Mouse (Mus musculus) CH12.LX (cell line): ENCODE data around the gene Fcmr. TPM values are rescaled to one million over a fixed set of nuclear protein-coding genes. Genes with fewer than 3 reads are reported as not detected.

Source experiments
- DNase-seq: peaks from one replicate; pipeline ENCODE4 v3.0.0-alpha.2; 2013; ENCODE audit errors: extremely low read depth
- H3K27ac ChIP-seq: 2 replicates; pipeline ENCODE4 v1.5.1; 2012; ENCODE audit warnings: low read depth, mild to moderate bottlenecking, control low read depth, moderate library complexity; ENCODE audit not compliant: insufficient read depth
- H3K27me3 ChIP-seq: replicated peaks from 2 replicates; pipeline ENCODE3; 2012; ENCODE audit warnings: inconsistent platforms
- H3K36me3 ChIP-seq, 2 experiments: replicated peaks in 1 of 2; 2 replicates each; pipeline versions ENCODE3 to v1.6.1; 2012; ENCODE audit warnings: inconsistent platforms in 1 of 2, low read length in 1 of 2, mild to moderate bottlenecking in 1 of 2, mixed read lengths in 1 of 2, moderate library complexity in 1 of 2; ENCODE audit not compliant: control insufficient read depth in 1 of 2, insufficient read depth in 1 of 2
- H3K4me1 ChIP-seq, 2 experiments: 2 replicates each; pipeline ENCODE4 v1.6.1; 2012; ENCODE audit warnings: inconsistent platforms in 1 of 2, moderate library complexity in 1 of 2; ENCODE audit not compliant: insufficient read depth in 2 of 2, control insufficient read depth in 1 of 2
- H3K4me2 ChIP-seq: 2 replicates; pipeline ENCODE4 v1.6.1; 2012; ENCODE audit warnings: low read depth, mild to moderate bottlenecking, control low read depth; ENCODE audit not compliant: poor library complexity, insufficient read depth, severe bottlenecking
- H3K4me3 ChIP-seq, 3 experiments: fragments of 150-350 bp in 1 of 3; sonication (generic) in 1 of 3; replicated peaks in 1 of 3; 2 replicates each; pipeline versions ENCODE3 to v1.5.1; 2011 to 2012; ENCODE audit warnings: low read depth in 2 of 3, low read length in 2 of 3, mild to moderate bottlenecking in 2 of 3, moderate library complexity in 2 of 3, control low read depth in 1 of 3, improper control_type of control experiment in 1 of 3, inconsistent platforms in 1 of 3, mixed read lengths in 1 of 3; ENCODE audit not compliant: poor library complexity in 1 of 3
- H3K79me2 ChIP-seq: replicated peaks from 2 replicates; pipeline ENCODE4 v1.6.1; 2012; ENCODE audit warnings: mild to moderate bottlenecking, moderate library complexity; ENCODE audit not compliant: control insufficient read depth, poor library complexity, insufficient read depth, severe bottlenecking; ENCODE audit errors: extremely low read depth
- H3K9ac ChIP-seq: 2 replicates; pipeline ENCODE4 v1.6.1; 2012; ENCODE audit warnings: low read depth, mild to moderate bottlenecking, control low read depth, moderate library complexity; ENCODE audit not compliant: insufficient read depth
- H3K9me3 ChIP-seq: replicated peaks from 2 replicates; pipeline ENCODE3; 2012; ENCODE audit warnings: low read length, inconsistent platforms, mixed read lengths
- BHLHE40 ChIP-seq: IDR thresholded peaks from 2 replicates; pipeline ENCODE4 v1.6.1; 2011; ENCODE audit warnings: mild to moderate bottlenecking, low read depth, low read length, improper control_type of control experiment
- CHD1 ChIP-seq: IDR thresholded peaks from 2 replicates; pipeline ENCODE4 v1.6.1; 2012; ENCODE audit warnings: low read depth, low read length, improper control_type of control experiment, inconsistent platforms
- CHD2 ChIP-seq: IDR thresholded peaks from 2 replicates; pipeline ENCODE4 v1.6.1; 2011; ENCODE audit warnings: low read length, improper control_type of control experiment
- CTCF ChIP-seq, 2 experiments: IDR thresholded peaks in 1 of 2; conservative IDR thresholded peaks in 1 of 2; 2 replicates each; pipeline ENCODE4 v1.5.1; 2011 to 2012; ENCODE audit warnings: low read depth in 2 of 2, low read length in 2 of 2, improper control_type of control experiment in 1 of 2, inconsistent platforms in 1 of 2, mild to moderate bottlenecking in 1 of 2, moderate library complexity in 1 of 2
- E2F4 ChIP-seq: IDR thresholded peaks from 2 replicates; pipeline ENCODE4 v1.6.1; 2011; ENCODE audit warnings: low read depth, low read length, improper control_type of control experiment; ENCODE audit not compliant: insufficient replicate concordance
- EP300 ChIP-seq: IDR thresholded peaks from 2 replicates; pipeline ENCODE4 v1.6.1; 2011; ENCODE audit warnings: low read length, improper control_type of control experiment
- GABPA ChIP-seq: IDR thresholded peaks from 2 replicates; pipeline ENCODE4 v1.6.1; 2012; ENCODE audit warnings: low read depth, low read length, improper control_type of control experiment, inconsistent platforms; ENCODE audit not compliant: insufficient replicate concordance
- HCFC1 ChIP-seq: IDR thresholded peaks from 2 replicates; pipeline ENCODE4 v1.6.1; 2012; ENCODE audit warnings: low read depth, mild to moderate bottlenecking, inconsistent platforms, low read length, improper control_type of control experiment
- JUN ChIP-seq: IDR thresholded peaks from 2 replicates; pipeline ENCODE4 v1.6.1; 2011; ENCODE audit warnings: low read depth, mild to moderate bottlenecking, low read length, improper control_type of control experiment, moderate library complexity; ENCODE audit not compliant: insufficient read depth
- JUND ChIP-seq: conservative IDR thresholded peaks from 2 replicates; pipeline ENCODE4 v1.6.1; 2011; ENCODE audit warnings: low read depth, low read length, improper control_type of control experiment
- KAT2A ChIP-seq: IDR thresholded peaks from 2 replicates; pipeline ENCODE4 v1.6.1; 2012; ENCODE audit warnings: low read length, improper control_type of control experiment, inconsistent platforms; ENCODE audit not compliant: insufficient replicate concordance
- MAFK ChIP-seq: IDR thresholded peaks from 2 replicates; pipeline ENCODE4 v1.6.1; 2011; ENCODE audit warnings: low read length, improper control_type of control experiment; ENCODE audit not compliant: insufficient replicate concordance
- MAX ChIP-seq: IDR thresholded peaks from 2 replicates; pipeline ENCODE4 v1.6.1; 2011; ENCODE audit warnings: low read length, improper control_type of control experiment
- MAZ ChIP-seq: IDR thresholded peaks from 2 replicates; pipeline ENCODE4 v1.6.1; 2012; ENCODE audit warnings: low read depth, mild to moderate bottlenecking, inconsistent platforms, low read length, improper control_type of control experiment, moderate library complexity
- MEF2A ChIP-seq: IDR thresholded peaks from 2 replicates; pipeline ENCODE4 v1.6.1; 2014; ENCODE audit warnings: low read depth, mild to moderate bottlenecking, inconsistent platforms, low read length, improper control_type of control experiment, borderline replicate concordance
- MYC ChIP-seq: IDR thresholded peaks from 2 replicates; pipeline ENCODE4 v1.6.1; 2011; ENCODE audit warnings: low read depth, mild to moderate bottlenecking, improper control_type of control experiment, low read length
- NELFE ChIP-seq: IDR thresholded peaks from 2 replicates; pipeline ENCODE4 v1.6.1; 2011; ENCODE audit warnings: low read depth, low read length, improper control_type of control experiment
- NRF1 ChIP-seq: IDR thresholded peaks from 2 replicates; pipeline ENCODE4 v1.6.1; 2014; ENCODE audit warnings: low read depth, mild to moderate bottlenecking, inconsistent platforms, low read length, improper control_type of control experiment, moderate library complexity
- POLR2AphosphoS2 ChIP-seq: IDR thresholded peaks from 2 replicates; pipeline ENCODE4 v1.6.1; 2011; ENCODE audit warnings: low read depth, low read length, improper control_type of control experiment
- RAD21 ChIP-seq: IDR thresholded peaks from 2 replicates; pipeline ENCODE4 v1.6.1; 2011; ENCODE audit warnings: low read depth, mild to moderate bottlenecking, low read length, improper control_type of control experiment, moderate library complexity
- SIN3A ChIP-seq: IDR thresholded peaks from 2 replicates; pipeline ENCODE4 v1.6.1; 2012; ENCODE audit warnings: low read length, improper control_type of control experiment, inconsistent platforms
- SMC3 ChIP-seq: IDR thresholded peaks from 2 replicates; pipeline ENCODE4 v1.6.1; 2011; ENCODE audit warnings: low read depth, low read length, improper control_type of control experiment
- TBP ChIP-seq: conservative IDR thresholded peaks from 2 replicates; pipeline ENCODE4 v1.6.1; 2011; ENCODE audit warnings: low read depth, low read length, improper control_type of control experiment
- TCF12 ChIP-seq: IDR thresholded peaks from 2 replicates; pipeline ENCODE4 v1.6.1; 2014; ENCODE audit warnings: low read depth, mild to moderate bottlenecking, inconsistent platforms, low read length, improper control_type of control experiment
- UBTF ChIP-seq: IDR thresholded peaks from 2 replicates; pipeline ENCODE4 v1.6.1; 2012; ENCODE audit warnings: low read depth, mild to moderate bottlenecking, inconsistent platforms, low read length, improper control_type of control experiment, moderate library complexity
- USF2 ChIP-seq: conservative IDR thresholded peaks from 2 replicates; pipeline ENCODE4 v1.6.1; 2011; ENCODE audit warnings: low read depth, low read length, improper control_type of control experiment
- ZC3H11A ChIP-seq: IDR thresholded peaks from 2 replicates; pipeline ENCODE4 v1.6.1; 2012; ENCODE audit warnings: low read depth, mild to moderate bottlenecking, inconsistent platforms, low read length, improper control_type of control experiment
- ZKSCAN1 ChIP-seq: IDR thresholded peaks from 2 replicates; pipeline ENCODE4 v1.6.1; 2012; ENCODE audit warnings: low read depth, inconsistent platforms, low read length, improper control_type of control experiment, borderline replicate concordance
- ZMIZ1 ChIP-seq: IDR thresholded peaks from 2 replicates; pipeline ENCODE4 v1.6.1; 2012; ENCODE audit warnings: low read depth, mild to moderate bottlenecking, inconsistent platforms, low read length, improper control_type of control experiment
- ZNF384 ChIP-seq: IDR thresholded peaks from 2 replicates; pipeline ENCODE4 v1.6.1; 2012; ENCODE audit warnings: low read depth, low read length, improper control_type of control experiment, inconsistent platforms
- dilution Hi-C: fragments of 300-500 bp; cut with MboI; formaldehyde crosslinking; loops from 2 replicates; pipeline ENCODE4 v1.14.3; 2020; ENCODE audit warnings: low sequenced_read_pairs; ENCODE audit not compliant: extremely low pct_unique_long_range_greater_than_20kb, extremely low pct_ligation_motif_present
- in situ Hi-C: fragments of 300-500 bp; cut with MboI; formaldehyde crosslinking; loops from 3 replicates; pipeline ENCODE4 v1.14.3; 2019; ENCODE audit warnings: low sequenced_read_pairs, low pct_ligation_motif_present, low pct_unique_long_range_greater_than_20kb, mixed read lengths
- polyA plus RNA-seq: library from polyadenylated mRNA; unstranded; fragments of >175 nt; gene quantifications from 2 replicates; pipeline ENCODE4 v1.2.1, GENCODE M21; 2012; ENCODE audit warnings: low read depth; ENCODE audit not compliant: insufficient read length
- total RNA-seq, 2 experiments: library from RNA; depleted of rRNA; stranded (reverse); fragments of 300-350 nt in 1 of 2; fragments of >200 nt in 1 of 2; gene quantifications; 2 replicates each; pipeline ENCODE4 v1.2.3; 2012 to 2014

Gene Fcmr
- total RNA-seq (2012; rRNA removed): 0.21 and 0.46 TPM in 2 replicates
- total RNA-seq (2014; rRNA removed): 0.39 and 0.56 TPM in 2 replicates
- 0.76 and 0.96 TPM in 2 replicates for polyA plus RNA-seq

DNA sequence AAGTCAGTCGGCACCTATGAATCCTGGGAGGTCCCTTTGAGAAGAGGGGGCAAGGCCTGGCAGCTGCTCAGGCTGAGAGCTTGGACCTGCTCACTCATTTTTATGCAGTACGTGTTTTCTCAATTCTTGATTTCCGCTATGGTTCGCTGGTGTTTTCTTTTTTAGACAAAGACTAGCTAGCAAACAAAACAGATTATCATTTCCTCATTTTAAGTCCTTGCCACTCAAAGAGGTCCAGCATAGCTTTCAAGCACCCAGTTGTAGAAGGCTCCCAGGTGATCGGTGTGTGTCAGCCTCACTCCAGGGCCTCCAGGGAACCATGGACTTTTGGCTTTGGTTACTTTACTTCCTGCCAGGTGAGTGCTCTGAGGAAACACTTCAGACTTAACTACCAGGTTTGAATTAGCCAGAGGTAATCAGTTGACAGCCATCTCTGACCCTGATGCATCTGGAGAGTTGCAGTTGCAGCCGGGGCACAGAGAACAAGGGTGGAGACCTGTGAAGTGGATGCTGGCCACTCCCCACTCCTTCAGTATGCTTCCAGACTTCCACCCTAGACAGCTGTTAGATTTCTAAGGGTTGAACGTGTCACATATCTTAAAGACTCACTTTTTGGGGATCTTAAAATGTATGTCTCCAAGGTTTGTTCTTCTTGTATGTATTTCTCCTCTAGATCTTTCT lies at the start of gene Fcmr:
Gene Fcmr, plus strand, starts transcription at position 129 of the 681 bp plus-strand sequence.
- no peak for DNase-seq
- H3K27me3 ChIP-seq: no peaks in the 10 kb centered on the region
- no peaks in the 10 kb centered on the region for H3K79me2 ChIP-seq
- dilution Hi-C loops (no loop called here), in situ Hi-C loops (no loop called here)
- no peaks in the 10 kb centered on the region for H3K9me3 ChIP-seq
- peaks cover 10 to 26% of the 10 kb centered on the region in 2 experiments for H3K4me1 ChIP-seq
- no peak for TF ChIP-seq MAFK
- TF ChIP-seq ZNF384: no peak
- TF ChIP-seq CHD1: no peak
- no peak for TF ChIP-seq RAD21
- no peak for TF ChIP-seq NRF1
- TF ChIP-seq USF2: no peak
- no peak for TF ChIP-seq NELFE
- H3K4me2 ChIP-seq: no peak within 1 kb of the TSS
- no peak within 1 kb of the TSS for H3K9ac ChIP-seq
- H3K36me3 ChIP-seq: no peaks in the 10 kb centered on the region
- H3K4me3 ChIP-seq: no peak within 1 kb of the TSS
- H3K27ac ChIP-seq: no peak within 1 kb of the TSS

DNA sequence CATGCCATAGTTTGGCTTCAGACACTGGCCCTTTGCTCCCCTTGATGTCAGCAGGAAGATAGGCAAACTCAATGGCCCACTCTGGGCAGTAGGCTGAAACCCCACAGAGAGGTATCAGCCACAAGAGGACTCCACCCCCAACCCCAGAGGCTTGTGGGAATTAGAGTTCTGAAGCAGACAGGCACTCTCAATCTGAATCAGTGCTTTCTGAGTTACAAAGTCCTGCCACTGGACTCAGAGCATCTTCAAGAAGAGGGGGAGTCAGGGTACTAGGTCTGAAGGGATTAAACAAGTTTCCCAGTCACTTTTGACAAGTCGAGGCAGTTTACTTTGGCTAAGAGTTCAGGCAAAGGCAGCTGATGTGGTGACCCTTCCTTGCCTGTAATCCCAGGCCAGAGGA lies 45.7 kb upstream of the Fcmr start:
- Histone ChIP-seq H3K27me3 (no peaks in the 10 kb centered on the region), H3K4me2 (peak overlapping the region; percentile 80; the same call in 1 of the 2 replicates), H3K9ac (no peak overlapping the region), H3K79me2 (no peaks in the 10 kb centered on the region), H3K36me3 (no peaks in the 10 kb centered on the region), H3K4me1 (peaks cover 25 to 60% of the 10 kb centered on the region in 2 experiments), H3K4me3 (no peak overlapping the region), H3K27ac (no peak overlapping the region; the same call in 1 of the 2 replicates), H3K9me3 (no peaks in the 10 kb centered on the region)
- in situ Hi-C loops: no loop called here
- dilution Hi-C loops: no loop called here
- DNase-seq: peak; percentile 61
- TF ChIP-seq MAFK: no peak; the same call in 1 of the 2 replicates
- TF ChIP-seq CHD2: peak; percentile 66; the same call in 1 of the 2 replicates
- TF ChIP-seq CHD1: no peak
- peak; percentile 52 for TF ChIP-seq JUND
- TF ChIP-seq GABPA: no peak
- TF ChIP-seq UBTF: no peak
- peak; percentile 75; the same call in 1 of the 2 replicates for TF ChIP-seq MEF2A
- no peak for TF ChIP-seq MYC
- no peak for TF ChIP-seq ZMIZ1
- TF ChIP-seq ZNF384: no peak
- 0 out of 2 replicates have a peak, but pooled peaks have one; percentile 61 for TF ChIP-seq TBP
- no peak for TF ChIP-seq ZC3H11A
- TF ChIP-seq TCF12: peak; percentile 80
- TF ChIP-seq KAT2A: 0 out of 2 replicates have a peak, but pooled peaks have one; percentile 55
- no peak for TF ChIP-seq POLR2AphosphoS2
- peak; percentile 45; the same call in 1 of the 2 replicates for TF ChIP-seq JUN
- peak; percentile 41; the same call in 1 of the 2 replicates for TF ChIP-seq MAX
- peak; percentile 61 for TF ChIP-seq EP300
- 0 out of 4 replicates have a peak, but pooled peaks of 1 of the 2 experiments have one; percentile 1 for TF ChIP-seq CTCF (conservative IDR thresholded peaks at IDR 0.05 in 1 of 2, IDR thresholded peaks at IDR 0.05 in 1 of 2; ENCODE audit: low read depth in 2 of 2, low read length in 2 of 2)
- peak; percentile 69 for TF ChIP-seq SIN3A
- peak; percentile 6; the same call in 1 of the 2 replicates for TF ChIP-seq SMC3
- 0 out of 2 replicates have a peak, but pooled peaks have one; percentile 52 for TF ChIP-seq BHLHE40
- TF ChIP-seq HCFC1: peak; percentile 87
- no peak for TF ChIP-seq ZKSCAN1
- TF ChIP-seq E2F4: no peak
- peak; percentile 76 for TF ChIP-seq MAZ
- TF ChIP-seq USF2: no peak
- TF ChIP-seq RAD21: no peak
